Mouse (Mus musculus) cerebellum, adult 2 months (tissue): ENCODE results near the gene Pml. TPM values are rescaled to one million over a fixed set of nuclear protein-coding genes. Genes with fewer than 3 reads are reported as not detected.

ENCODE experiments used
- DNase-seq, 2 experiments: peaks; one replicate each; pipeline ENCODE4 v3.0.0; 2021
- H3K27ac ChIP-seq: fragments of 200-500 bp; 2 replicates; pipeline ENCODE4 v1.5.1; 2012; ENCODE audit warnings: low read length, control low read depth, inconsistent platforms; ENCODE audit not compliant: insufficient read depth
- H3K27me3 ChIP-seq: fragments of 200-500 bp; 2 replicates; pipeline ENCODE4 v1.6.1; 2012; ENCODE audit warnings: inconsistent platforms, mild to moderate bottlenecking, low read length, moderate library complexity; ENCODE audit not compliant: control insufficient read depth, insufficient read depth
- H3K4me1 ChIP-seq: fragments of 200-500 bp; 2 replicates; pipeline ENCODE4 v1.6.1; 2011; ENCODE audit warnings: low read length; ENCODE audit not compliant: control insufficient read depth, insufficient read depth
- H3K4me3 ChIP-seq: fragments of 200-500 bp; replicated peaks from 2 replicates; pipeline ENCODE3; 2011; ENCODE audit warnings: mild to moderate bottlenecking, low read depth, low read length, control low read depth; ENCODE audit not compliant: insufficient read depth
- CTCF ChIP-seq: fragments of 200-500 bp; IDR thresholded peaks from 2 replicates; pipeline ENCODE4 v1.5.1; 2011; ENCODE audit warnings: low read depth, mild to moderate bottlenecking, control low read depth, low read length, moderate library complexity, borderline replicate concordance; ENCODE audit not compliant: insufficient read depth
- POLR2A ChIP-seq: fragments of 200-500 bp; IDR thresholded peaks from 2 replicates; pipeline ENCODE4 v1.6.1; 2011; ENCODE audit warnings: low read length, control low read depth, borderline replicate concordance; ENCODE audit not compliant: insufficient read depth
- WGBS: fragments of 180-500 bp; shearing (Covaris S2); methylation state at CpG from one replicate; pipeline ENCODE4 v1.1.7; 2018; 5-methylcytosine and 5-hydroxymethylcytosine counted together
- polyA plus RNA-seq: library from polyadenylated mRNA; depleted of rRNA; stranded (reverse); fragments of >200 nt; gene quantifications from 2 replicates; pipeline ENCODE4 v1.2.3, GENCODE M21; 2012

Pml gene
- polyA plus RNA-seq, 1 experiment = 9.9 TPM

- H3K27me3 ChIP-seq = no peaks in the 10 kb centered on the region
- H3K27ac ChIP-seq = no peak overlapping the region
- 56% methylated on average over 14 of the region's 14 CpGs for WGBS
- no peak for TF ChIP-seq POLR2A
- TF ChIP-seq CTCF = no peak
- DNase-seq = no peak
- H3K4me3 ChIP-seq = no peak overlapping the region
- H3K4me1 ChIP-seq = peaks cover 11% of the 10 kb centered on the region
Observed at GRCm38 (mm10) chr9:58196141-58196540, 53.4 kb downstream of the Pml start.

GRCm38 (mm10) chr9:58195671-58196070 lies 53.9 kb downstream of the Pml start:
- no peak overlapping the region for H3K4me3 ChIP-seq
- WGBS = 75% methylated on average over 1 of the region's 1 CpGs
- no peak for DNase-seq
- TF ChIP-seq POLR2A = no peak
- TF ChIP-seq CTCF = no peak
- peaks cover 11% of the 10 kb centered on the region for H3K4me1 ChIP-seq
- no peaks in the 10 kb centered on the region for H3K27me3 ChIP-seq
- no peak overlapping the region for H3K27ac ChIP-seq

DNA sequence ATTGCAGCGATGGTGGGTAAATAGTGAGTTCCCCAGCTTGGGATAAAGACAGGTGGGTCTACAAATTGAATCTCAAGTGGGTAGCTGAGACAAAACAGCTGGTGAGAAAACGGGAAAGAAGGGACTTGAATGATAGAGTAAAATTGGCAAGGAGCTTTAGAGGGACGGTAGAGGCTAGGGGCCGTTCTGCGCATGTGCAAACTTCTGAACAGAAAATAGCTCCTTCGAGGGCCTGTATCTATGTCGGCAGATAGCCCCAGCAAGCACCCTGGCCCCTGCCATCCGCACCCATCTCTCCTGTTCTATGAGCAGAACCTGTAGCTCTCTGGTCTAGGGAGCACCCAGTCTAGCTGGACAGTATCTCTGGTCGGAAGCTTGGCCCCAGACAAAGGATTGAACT lies 55.4 kb downstream of the Pml start:
- peaks cover 11% of the 10 kb centered on the region for H3K4me1 ChIP-seq
- H3K27ac ChIP-seq = no peak overlapping the region
- 78% methylated on average over 9 of the region's 9 CpGs for WGBS
- H3K4me3 ChIP-seq = no peak overlapping the region
- H3K27me3 ChIP-seq = no peaks in the 10 kb centered on the region
- TF ChIP-seq CTCF = no peak
- TF ChIP-seq POLR2A = no peak
- DNase-seq = no peak

- no peak overlapping the region for H3K27ac ChIP-seq
- no peak overlapping the region for H3K4me3 ChIP-seq
- H3K4me1 ChIP-seq = no peaks in the 10 kb centered on the region
- no peaks in the 10 kb centered on the region for H3K27me3 ChIP-seq
- TF ChIP-seq POLR2A = no peak
- no peak for TF ChIP-seq CTCF
- 81% methylated on average over 6 of the region's 6 CpGs for WGBS
- DNase-seq = no peak
Observed at GRCm38 (mm10) chr9:58184456-58184855, 65.1 kb downstream of the Pml start.

DNA sequence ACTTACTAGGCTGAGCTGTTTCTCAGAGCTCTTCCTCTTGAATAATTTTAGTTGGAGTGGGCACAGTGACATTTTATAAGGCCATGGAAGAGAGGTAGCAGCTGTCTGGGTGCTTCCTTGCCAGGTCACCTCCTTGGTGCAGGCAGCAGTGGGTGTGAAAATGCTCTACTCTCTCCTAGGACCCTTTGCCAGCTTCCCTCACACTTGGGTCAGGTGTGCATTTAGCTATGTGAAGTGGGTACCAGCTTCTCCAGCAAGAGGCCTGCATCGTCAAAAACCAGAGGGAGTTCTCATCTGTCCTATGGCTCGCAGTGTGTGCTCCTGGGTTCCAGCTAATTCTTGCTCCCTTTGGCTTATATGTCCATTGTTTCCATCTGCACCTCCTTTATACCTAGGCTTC lies 70.2 kb downstream of the Pml start:
- TF ChIP-seq POLR2A (no peak), CTCF (no peak)
- DNase-seq = no peak
- Histone ChIP-seq H3K4me1 (no peaks in the 10 kb centered on the region), H3K27me3 (no peaks in the 10 kb centered on the region), H3K27ac (no peak overlapping the region), H3K4me3 (no peak overlapping the region)
- 77% methylated on average over 2 of the region's 2 CpGs for WGBS

GRCm38 (mm10) chr9:58177165-58177564 lies 72.4 kb downstream of the Pml start:
- TF ChIP-seq CTCF (no peak), POLR2A (no peak)
- Histone ChIP-seq H3K27ac (no peak overlapping the region), H3K4me3 (no peak overlapping the region), H3K4me1 (no peaks in the 10 kb centered on the region), H3K27me3 (no peaks in the 10 kb centered on the region)
- WGBS = 56% methylated on average over 4 of the region's 4 CpGs
- no peak for DNase-seq

- H3K4me1 ChIP-seq = no peaks in the 10 kb centered on the region
- H3K27me3 ChIP-seq = no peaks in the 10 kb centered on the region
- no peak for DNase-seq
- TF ChIP-seq CTCF = no peak
- TF ChIP-seq POLR2A = no peak
- H3K4me3 ChIP-seq = no peak overlapping the region
- 76% methylated on average over 5 of the region's 5 CpGs for WGBS
- no peak overlapping the region for H3K27ac ChIP-seq
Observed at GRCm38 (mm10) chr9:58175745-58176487, 73.7 kb downstream of the Pml start.

DNA sequence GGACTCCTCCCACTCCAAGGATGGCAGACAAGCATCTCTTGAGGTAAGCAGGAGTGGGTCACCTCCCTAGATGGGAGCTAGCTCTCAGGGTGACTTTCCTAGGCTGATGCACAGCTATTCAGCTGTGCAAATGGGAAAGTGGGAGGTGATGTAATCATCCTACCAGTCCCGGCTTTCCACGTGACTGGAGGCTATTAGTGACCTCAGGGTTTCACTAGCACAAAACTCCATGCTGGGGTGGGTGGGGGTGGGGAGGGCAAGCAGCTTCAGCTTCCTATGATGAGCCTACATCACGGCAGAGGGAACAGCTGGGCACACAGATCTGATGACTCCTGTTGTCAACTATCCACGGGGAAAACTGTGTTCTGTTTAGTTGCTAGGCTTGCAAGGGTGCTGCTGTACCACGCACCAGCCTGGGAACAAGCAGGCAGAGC lies 74.8 kb downstream of the Pml start:
- no peak overlapping the region for H3K27ac ChIP-seq
- DNase-seq = no peak
- H3K27me3 ChIP-seq = no peaks in the 10 kb centered on the region
- no peak overlapping the region for H3K4me3 ChIP-seq
- no peak for TF ChIP-seq CTCF
- no peak for TF ChIP-seq POLR2A
- H3K4me1 ChIP-seq = no peaks in the 10 kb centered on the region
- 82% methylated on average over 5 of the region's 5 CpGs for WGBS

DNA sequence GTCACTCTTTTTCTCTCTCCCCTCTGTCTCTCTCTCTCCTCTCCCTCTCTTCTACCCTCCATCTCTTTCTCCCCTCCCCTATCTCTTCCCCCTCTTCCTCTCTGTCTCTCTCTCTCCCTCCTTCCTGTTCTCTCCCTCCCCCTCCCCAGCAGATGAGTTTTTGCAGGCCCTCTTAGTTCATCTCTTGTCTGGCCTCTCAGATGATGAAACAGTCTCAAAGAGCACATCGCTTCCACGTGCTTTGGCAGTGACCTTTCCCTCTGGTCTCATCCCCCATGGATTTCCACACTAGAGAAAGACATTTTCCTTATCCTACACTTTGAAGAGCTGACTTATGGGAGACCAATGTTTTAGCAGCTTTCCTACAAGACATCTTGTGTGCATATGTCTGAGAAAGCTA lies 76.7 kb downstream of the Pml start:
- DNase-seq = no peak
- Histone ChIP-seq H3K4me3 (no peak overlapping the region), H3K27me3 (no peaks in the 10 kb centered on the region), H3K27ac (no peak overlapping the region), H3K4me1 (no peaks in the 10 kb centered on the region)
- WGBS = 83% methylated on average over 2 of the region's 2 CpGs
- TF ChIP-seq CTCF (no peak), POLR2A (no peak)
